Mouse (Mus musculus) splenic B cell, adult 2 months (primary cell): ENCODE results near the gene AL607142.1.

Source experiments
- DNase-seq: peaks from one replicate; pipeline ENCODE4 v3.0.0-alpha.2; 2011; ENCODE audit warnings: low read depth, low spot score
- H3K27me3 ChIP-seq: 2 replicates; pipeline ENCODE4 v1.6.1; 2012; ENCODE audit warnings: mild to moderate bottlenecking, low read length, moderate library complexity, mixed read lengths; ENCODE audit not compliant: control insufficient read depth, poor library complexity, insufficient read depth, severe bottlenecking
- H3K36me3 ChIP-seq: 2 replicates; pipeline ENCODE4 v1.6.1; 2012; ENCODE audit warnings: mild to moderate bottlenecking, low read length, moderate library complexity, mixed read lengths; ENCODE audit not compliant: control insufficient read depth, poor library complexity, insufficient read depth, severe bottlenecking

The AL607142.1 gene

GRCm38 (mm10) chr4:120066841-120067591 lies 2.2 kb downstream of the AL607142.1 start:
- no peaks in the 10 kb centered on the region for H3K36me3 ChIP-seq
- DNase-seq, result no peak
- no peaks in the 10 kb centered on the region for H3K27me3 ChIP-seq

- Histone ChIP-seq H3K36me3 (no peaks in the 10 kb centered on the region), H3K27me3 (no peaks in the 10 kb centered on the region)
- no peak for DNase-seq
Measured at GRCm38 (mm10) chr4:120067592-120068235, 2.9 kb downstream of the AL607142.1 start.

GRCm38 (mm10) chr4:120068883-120069581 lies 4.2 kb downstream of the AL607142.1 start:
- DNase-seq, result no peak
- no peaks in the 10 kb centered on the region for H3K27me3 ChIP-seq
- H3K36me3 ChIP-seq, result no peaks in the 10 kb centered on the region

DNA sequence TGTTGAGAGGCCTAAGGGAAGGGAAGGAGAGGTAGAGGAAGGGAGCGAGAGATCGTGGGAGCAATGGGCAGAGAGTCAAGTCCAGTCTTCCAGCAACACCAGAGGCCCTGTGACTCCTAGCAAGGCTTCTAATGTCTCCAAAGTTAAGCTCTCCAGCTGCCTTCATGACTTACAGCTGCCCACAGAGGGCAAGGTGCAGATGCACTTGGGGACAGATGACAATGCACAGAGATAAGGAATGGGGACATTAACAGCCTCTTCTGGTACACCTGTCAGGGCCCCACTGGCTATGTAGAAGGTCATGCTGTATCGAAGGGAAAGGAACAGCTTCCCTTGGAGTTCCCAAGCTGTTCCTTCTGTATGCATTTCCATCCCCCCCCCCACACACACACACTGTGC lies 4.8 kb downstream of the AL607142.1 start:
- Histone ChIP-seq H3K36me3 (no peaks in the 10 kb centered on the region), H3K27me3 (no peaks in the 10 kb centered on the region)
- no peak for DNase-seq

GRCm38 (mm10) chr4:120071411-120071810 lies 6.6 kb downstream of the AL607142.1 start:
- no peak for DNase-seq
- H3K36me3 ChIP-seq, result no peaks in the 10 kb centered on the region
- no peaks in the 10 kb centered on the region for H3K27me3 ChIP-seq

GRCm38 (mm10) chr4:120071842-120072507 lies 7.2 kb downstream of the AL607142.1 start:
- no peaks in the 10 kb centered on the region for H3K27me3 ChIP-seq
- DNase-seq, result no peak
- no peaks in the 10 kb centered on the region for H3K36me3 ChIP-seq

DNA sequence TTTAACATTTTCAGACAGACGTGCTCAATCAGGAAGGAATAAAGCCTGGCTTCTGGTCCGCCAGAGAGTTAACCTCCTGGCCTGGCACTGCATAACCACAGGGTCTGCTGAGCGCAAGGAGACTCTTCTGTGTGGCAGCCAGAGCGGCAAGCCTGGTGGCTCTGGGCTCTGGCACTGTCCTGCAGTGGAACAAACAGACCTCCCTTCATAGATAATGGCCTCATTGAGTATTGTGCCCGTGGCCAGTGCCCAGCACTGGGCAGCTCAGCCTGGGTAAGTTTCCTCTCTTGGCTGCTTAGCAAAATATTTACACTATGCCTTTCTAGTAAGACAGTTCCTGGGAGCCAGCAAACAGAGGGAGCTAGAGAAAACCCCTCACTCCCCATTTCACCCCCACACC lies 9.3 kb downstream of the AL607142.1 start:
- no peak for DNase-seq
- no peaks in the 10 kb centered on the region for H3K27me3 ChIP-seq

DNA sequence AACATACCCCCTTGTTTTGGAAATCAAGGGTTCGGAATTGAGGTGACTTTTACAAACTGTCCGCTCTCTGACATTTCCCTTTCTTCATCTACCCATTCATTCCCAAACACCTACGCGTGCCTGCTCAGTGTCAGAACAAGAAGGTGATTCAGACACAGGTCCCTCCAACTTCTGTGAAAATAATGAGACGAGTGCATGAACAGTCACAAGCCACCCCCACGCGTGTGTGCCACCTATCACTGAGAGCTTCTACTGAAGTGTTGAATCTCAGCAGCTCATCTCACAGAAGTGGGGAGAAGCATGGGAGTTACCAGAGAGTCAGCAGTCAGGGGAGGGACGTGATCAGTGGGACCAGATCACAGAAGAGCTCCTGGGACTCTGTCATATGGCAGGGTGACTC lies 12.5 kb downstream of the AL607142.1 start:
- DNase-seq, result no peak
- Histone ChIP-seq H3K27me3 (no peaks in the 10 kb centered on the region), H3K36me3 (no peaks in the 10 kb centered on the region; the same call in 1 of the 2 replicates)

More for the DNA sequence above, 9.3 kb downstream of the AL607142.1 start:
- H3K36me3 ChIP-seq, result no peaks in the 10 kb centered on the region

DNA sequence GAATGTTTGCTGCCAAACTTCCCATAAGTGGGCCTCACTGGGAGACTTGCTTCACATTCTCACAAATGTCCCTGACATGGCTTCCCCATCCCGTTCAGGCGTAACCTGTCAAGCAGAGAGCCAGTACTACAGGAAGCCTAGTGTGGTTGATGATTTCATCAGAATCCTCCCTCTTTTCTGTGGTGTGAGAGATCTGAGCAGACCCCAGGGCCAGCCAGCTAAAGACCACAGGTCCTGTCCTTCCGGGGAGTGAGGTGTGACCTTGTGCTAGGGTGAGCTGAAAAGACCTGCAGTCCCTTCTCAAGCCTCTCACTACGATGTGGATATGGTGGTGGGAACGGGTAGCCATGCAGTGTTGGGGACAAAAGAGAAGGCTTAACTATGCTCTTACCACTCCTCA lies 17.7 kb downstream of the AL607142.1 start:
- Histone ChIP-seq H3K36me3 (no peaks in the 10 kb centered on the region; the same call in 1 of the 2 replicates), H3K27me3 (no peaks in the 10 kb centered on the region)
- no peak for DNase-seq

DNA sequence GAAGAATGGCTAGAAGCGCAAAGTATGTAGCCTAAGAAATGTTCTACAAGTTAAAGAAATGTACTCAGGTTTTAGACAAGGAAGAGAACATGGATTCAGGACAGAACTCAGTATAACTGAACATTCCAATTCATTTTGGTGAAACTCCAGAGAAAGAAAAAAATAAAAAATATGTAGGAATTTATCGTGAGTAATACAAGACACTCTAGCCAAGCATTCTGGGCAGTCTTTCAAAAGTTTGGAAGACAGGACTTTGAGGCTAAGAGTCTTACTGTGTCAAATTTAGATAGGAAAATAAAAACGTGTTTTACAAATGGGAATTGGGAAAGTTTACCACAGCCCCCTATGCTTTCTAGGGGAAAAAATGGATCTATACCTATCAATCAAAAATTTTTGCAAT lies 18.9 kb downstream of the AL607142.1 start:
- H3K27me3 ChIP-seq, result no peaks in the 10 kb centered on the region
- H3K36me3 ChIP-seq, result no peaks in the 10 kb centered on the region; the same call in 1 of the 2 replicates
- DNase-seq, result no peak

DNA sequence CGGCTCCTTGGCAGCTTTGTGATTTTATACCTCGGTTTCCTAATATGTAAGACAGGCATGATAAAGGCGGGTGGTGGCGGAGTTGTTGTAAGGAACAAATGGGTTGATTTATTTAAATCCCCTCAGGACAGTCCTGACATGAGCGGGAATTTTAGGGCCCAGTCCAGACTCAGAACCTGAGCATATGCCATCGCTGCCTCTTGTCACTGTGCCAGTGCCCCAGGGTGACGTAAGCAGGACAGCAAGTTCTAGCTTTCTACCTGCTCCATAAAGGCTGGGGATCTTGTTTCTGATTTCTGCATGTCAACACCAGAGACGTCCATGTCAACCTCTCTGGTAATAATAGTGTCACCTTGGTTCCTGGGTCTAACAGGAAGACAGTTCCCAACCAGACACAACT lies 24.7 kb downstream of the AL607142.1 start:
- Histone ChIP-seq H3K36me3 (no peaks in the 10 kb centered on the region), H3K27me3 (no peaks in the 10 kb centered on the region)
- DNase-seq, result no peak

GRCm38 (mm10) chr4:120091997-120092783 lies 27.4 kb downstream of the AL607142.1 start:
- DNase-seq, result no peak
- H3K27me3 ChIP-seq, result no peaks in the 10 kb centered on the region
- no peaks in the 10 kb centered on the region for H3K36me3 ChIP-seq

DNA sequence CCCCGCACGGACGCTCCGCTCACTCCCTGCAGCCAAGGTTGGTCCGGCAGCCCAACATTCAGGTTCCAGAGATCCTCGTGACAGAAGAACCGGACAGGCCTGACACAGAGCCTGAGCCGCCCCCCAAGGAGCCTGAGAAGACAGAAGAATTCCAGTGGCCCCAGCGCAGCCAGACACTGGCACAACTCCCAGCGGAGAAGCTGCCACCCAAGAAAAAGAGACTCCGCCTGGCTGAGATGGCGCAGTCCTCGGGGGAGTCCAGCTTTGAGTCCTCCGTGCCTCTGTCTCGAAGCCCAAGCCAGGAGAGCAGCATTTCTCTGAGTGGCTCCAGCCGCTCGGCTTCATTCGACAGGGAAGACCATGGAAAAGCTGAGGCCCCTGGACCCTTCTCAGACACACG lies 32.1 kb downstream of the AL607142.1 start:
- Histone ChIP-seq H3K36me3 (peaks cover 5% of the 10 kb centered on the region; the same call in 1 of the 2 replicates), H3K27me3 (no peaks in the 10 kb centered on the region)
- DNase-seq, result no peak

GRCm38 (mm10) chr4:120101186-120101585 lies 36.4 kb downstream of the AL607142.1 start:
- Histone ChIP-seq H3K27me3 (no peaks in the 10 kb centered on the region), H3K36me3 (peaks cover 5% of the 10 kb centered on the region; the same call in 1 of the 2 replicates)
- no peak for DNase-seq
